Mouse (Mus musculus): ENCODE data around the gene Omt2b.
A peak's percentile ranks its signal among the peaks of the same experiment; 100 is the strongest.
"Not testable (repeated sequence)": the region's sequence is repeated elsewhere in the genome, so short reads cannot be mapped to it uniquely, and the experiment has no call there.

Omt2b gene

GRCm38 (mm10) chr9:78351504-78352220, 24.3 kb downstream of the Omt2b start:
- no peak for DNase-seq (ENCODE audit: low spot score)

DNA sequence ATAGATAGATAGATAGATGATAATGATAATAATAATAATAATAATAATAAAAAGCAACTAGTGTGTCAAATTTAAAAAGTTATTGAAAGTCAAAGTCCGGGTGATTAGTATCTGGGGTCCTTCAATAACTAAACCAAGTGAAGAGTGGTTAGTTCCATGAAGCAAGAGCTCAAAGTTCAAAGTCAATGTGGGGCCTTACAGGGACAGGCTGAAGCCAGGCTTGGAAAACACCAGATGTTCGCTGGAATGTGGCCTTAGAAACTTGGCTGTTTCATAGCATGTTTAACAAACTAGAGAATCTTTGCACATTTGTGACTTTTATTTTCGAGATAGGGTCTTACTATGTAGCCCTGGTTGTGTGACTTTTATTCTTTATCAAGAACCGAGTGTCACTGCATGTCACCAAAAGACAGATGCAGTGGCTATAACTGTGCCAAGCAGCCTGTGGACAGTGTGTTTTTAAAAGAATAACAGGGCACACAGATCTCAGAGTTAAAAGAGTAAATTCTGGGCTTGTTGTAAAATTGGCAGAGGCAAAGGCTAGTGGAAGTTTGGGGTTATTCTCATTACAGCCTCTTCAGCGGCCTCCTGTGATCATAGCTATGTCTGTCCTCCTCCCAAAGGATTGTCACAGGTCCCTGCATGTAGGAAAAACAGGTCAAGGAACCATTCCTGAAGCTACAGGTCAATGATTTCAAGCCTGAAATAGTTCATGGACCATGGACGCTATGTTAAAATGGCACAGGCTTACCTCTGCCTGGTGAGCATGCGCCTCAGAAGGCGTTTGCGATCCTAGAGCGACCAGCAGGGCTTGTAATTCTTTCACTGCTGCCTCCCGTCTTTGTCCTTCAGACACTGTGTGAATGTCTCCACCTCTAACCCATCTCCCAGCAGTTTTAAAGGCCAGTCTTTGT, 27.5 kb downstream of the Omt2b start:
- DNase-seq (ENCODE audit: low spot score), result no peak

GRCm38 (mm10) chr9:78355611-78356010, 28.2 kb downstream of the Omt2b start, which contains the start of gene Gsta2:
TSS of gene Gsta2 (minus strand) at chr9:78355788.
- no peak for DNase-seq (ENCODE audit: low spot score)

DNA sequence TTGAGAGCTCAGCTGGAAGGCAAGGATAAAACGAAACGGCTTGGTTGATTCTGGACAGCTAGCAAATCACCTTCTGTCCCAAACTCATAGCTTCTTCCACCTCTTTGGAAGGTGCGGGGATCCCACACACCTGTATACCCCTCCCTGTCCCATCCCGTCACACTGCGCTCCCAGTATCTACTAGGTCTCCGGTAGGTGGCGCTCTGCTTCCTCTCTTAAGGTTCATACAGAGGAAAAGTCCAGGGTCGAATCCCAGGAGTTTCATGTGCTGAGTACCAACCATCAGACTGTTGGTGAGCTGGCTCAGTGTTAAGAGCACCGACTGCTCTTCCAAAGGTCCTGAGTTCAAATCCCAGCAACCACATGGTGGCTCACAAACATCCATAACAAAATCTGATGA, 30.7 kb downstream of the Omt2b start:
- DNase-seq (ENCODE audit: low spot score), result peak; percentile 89

- DNase-seq (ENCODE audit: low spot score), result no peak
Measured at GRCm38 (mm10) chr9:78359750-78360483, 32.5 kb downstream of the Omt2b start.

DNA sequence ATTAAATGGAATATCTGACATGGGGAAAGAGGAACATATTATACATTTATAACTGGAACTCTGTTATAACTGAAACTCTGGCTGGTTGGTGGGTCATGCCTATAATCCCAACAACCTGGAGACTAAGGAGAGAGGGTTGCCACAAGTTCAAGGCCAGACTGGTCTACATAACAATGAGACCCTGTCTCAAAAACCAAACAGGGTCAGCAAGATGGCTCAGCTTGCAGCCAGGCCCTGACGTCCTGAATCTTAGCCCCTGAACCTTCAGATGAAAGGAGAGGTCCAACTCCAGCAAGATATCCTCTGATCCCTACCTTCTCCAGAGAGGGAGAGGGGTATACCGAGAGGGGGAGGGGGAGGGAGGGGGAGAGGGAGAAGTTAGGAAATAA, 33.1 kb downstream of the Omt2b start:
- DNase-seq (ENCODE audit: low spot score), result no peak

GRCm38 (mm10) chr9:78363374-78363773, 36.0 kb downstream of the Omt2b start:
- no peak for DNase-seq (ENCODE audit: low spot score)

DNA sequence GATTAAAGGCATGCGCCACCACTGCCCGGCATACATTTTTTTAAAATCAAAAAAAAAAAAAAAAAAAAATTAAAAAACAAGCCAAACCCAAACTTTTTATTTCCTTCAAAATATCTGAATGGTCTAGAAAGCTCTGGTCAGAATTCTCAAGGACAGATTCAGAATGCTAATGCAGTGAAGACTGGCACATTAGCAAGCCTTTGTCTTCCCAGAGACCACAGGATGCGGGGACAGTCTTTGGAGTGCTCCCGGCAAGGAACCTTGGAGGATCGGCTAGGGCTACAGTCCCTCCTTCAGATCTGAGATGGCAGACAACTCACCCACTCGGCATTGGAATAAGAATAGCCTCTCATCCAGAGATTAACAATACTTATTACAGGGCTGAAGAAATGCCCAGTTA, 37.3 kb downstream of the Omt2b start:
- no peak for DNase-seq (ENCODE audit: low spot score)

GRCm38 (mm10) chr9:78365850-78366544, 38.6 kb downstream of the Omt2b start:
- no peak for DNase-seq (ENCODE audit: low spot score)

DNA sequence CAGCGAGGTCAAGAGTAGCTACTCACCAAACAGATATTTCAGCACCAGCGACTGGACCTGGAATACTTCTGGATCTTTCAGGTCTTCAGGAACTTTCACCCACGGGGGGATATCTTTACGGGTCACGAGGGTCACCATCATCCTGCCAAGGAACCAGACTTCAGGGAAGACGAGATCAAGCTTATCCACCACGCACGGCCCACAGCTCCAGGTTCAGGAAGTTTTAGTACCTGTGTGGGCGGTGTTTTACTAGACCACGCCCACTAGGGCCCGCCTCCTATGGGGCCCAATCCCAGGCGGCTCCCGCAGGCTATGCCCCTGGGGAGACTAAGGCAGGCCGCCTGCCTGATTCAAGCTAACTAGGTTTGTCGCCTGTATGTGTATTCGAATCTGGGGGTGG, 40.6 kb downstream of the Omt2b start, which contains the start of gene Dppa5a:
TSS of gene Dppa5a (minus strand) at position 219 of the 400 bp plus-strand sequence.
- not testable (repeated sequence) for DNase-seq (ENCODE audit: low spot score)

DNA sequence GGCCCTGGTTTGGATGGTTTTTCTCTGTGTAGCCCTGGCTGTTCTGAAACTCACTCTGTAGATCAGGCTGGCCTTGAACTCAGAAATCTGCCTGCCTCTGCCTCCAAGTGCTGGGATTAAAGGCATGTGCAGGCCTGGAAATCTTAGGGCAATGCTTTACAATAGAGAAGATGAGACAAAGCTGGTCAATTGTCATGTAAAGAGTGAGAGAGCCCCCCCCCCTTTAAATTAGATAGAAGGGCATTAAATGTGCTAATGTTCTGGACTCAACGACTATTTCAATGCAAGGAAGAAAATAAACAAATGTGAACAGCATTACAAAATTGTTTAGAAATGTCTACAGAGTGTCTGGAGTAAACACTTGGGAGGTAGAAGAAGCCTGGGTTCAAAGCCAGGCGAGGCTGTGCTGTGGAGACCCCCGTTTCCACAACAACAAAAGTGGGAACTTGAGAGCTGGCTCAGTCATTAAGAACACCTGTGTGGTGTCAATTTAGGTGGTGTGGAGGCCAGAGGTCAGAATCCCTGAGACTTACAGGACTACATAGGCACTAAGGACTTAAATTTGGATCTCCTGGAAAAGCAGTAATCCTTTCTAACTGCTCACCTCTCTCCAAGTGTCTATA, 41.4 kb downstream of the Omt2b start:
- no peak for DNase-seq (ENCODE audit: low spot score)

DNA sequence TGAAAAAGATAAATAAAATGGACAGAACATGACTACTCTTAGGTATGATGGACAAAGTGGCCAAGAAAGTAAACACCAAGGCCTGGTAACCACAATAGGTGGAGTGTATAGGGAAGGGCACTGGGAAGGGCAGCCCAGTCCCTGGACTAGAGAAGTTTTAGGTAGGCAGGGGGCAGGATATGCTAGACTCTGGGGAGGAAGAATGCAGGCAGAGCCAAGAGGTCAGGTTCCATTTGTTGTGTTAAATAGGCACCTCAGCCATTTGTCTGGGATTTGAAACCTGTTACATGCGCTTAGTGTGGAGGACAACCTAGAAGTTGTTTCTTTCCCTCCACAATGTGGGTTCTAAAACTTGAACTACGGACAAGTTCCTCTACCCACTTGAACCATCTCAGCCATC, 42.0 kb downstream of the Omt2b start:
- no peak for DNase-seq (ENCODE audit: low spot score)

DNA sequence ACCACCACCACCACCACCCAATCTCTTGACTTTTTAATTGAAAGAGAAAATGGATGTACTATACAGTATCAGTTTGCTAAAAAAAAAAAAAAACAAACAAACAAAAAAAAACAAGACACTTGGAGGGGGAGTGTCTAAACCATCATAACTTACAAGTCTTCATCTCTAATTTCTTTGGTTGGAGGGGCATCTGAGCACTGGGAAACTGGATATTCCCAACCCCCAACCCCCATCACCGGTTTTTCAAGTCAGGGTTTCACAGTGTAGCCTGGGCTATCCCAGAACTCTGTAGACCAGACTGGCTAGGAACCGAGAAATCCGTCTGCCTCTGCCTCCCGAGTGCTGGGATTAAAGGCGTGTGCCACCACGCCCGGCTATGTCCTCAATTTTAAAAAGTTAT, 42.4 kb downstream of the Omt2b start:
- DNase-seq (ENCODE audit: low spot score), result no peak

DNA sequence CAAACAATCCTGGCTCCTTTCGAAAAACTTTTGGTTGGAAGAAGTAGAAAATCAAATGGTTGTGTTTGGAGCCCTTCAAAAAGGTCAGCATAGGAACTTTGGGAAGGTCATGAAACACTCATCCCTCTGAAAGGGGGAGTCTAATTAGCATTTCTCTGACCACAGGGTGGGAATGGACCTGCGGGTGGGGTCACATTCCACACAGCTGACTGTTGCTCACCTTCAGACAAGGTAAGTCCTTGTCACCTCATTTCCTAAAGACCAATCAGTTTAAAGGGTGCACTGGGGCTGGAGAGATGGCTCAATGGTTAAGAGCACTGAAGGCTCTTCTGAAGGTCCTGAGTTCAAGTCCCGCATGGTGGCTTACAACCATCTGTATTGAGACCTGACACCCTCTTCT, 44.1 kb downstream of the Omt2b start:
- DNase-seq (ENCODE audit: low spot score), result no peak

DNA sequence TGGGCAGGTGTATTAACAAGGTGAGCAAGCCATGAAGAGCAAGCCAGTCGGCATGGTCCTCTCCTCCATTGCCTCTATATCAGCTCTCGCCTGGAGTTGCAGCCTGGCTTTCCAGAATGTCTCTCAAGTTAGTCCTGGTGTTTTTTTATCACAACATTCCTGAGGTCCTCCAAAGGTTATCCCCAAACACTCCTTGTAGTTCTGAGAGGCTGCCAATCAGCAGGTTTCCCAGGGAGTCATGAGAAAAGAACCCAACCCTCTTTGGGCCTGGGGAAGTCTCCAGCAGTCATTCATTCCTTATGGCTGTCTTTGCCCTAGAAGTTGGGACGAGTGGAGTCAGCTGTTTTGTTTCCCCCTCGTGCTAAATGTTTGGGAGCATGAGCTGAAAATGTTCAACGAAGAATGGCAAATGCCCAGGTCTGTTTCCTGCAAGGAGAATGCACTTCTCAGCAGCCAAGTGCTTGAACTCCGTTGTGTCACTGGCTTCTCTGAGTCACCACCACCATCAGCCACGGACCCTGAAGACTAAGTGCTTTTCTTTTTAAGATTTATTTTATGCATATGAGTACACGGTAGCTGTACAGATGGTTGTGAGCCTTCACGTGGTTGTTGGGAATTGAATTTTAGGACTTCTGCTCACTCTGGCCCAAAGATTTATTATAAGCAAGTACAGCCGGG, 45.6 kb downstream of the Omt2b start:
- DNase-seq (ENCODE audit: low spot score), result no peak

DNA sequence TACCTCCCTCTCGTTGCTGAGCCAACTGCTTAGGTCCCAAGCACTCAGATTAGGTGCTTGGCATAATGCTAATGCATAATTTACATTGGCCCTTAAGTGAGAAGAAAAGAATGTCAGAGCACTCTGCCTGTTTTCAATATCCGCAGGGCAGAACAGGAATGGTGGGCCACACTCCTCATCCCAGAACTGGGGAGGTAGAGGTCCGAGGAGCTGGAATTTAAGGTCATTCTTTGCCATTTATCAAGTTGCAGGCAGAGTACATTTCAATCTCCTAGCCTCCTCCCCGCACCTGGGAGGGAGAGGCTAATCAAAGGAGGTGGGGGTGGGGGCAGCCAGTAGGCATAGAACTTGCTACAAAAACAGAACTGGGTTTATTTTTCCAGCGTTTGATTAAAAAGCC, 47.0 kb downstream of the Omt2b start:
- DNase-seq (ENCODE audit: low spot score), result no peak

GRCm38 (mm10) chr9:78374885-78375389, 47.5 kb downstream of the Omt2b start:
- no peak for DNase-seq (ENCODE audit: low spot score)

DNA sequence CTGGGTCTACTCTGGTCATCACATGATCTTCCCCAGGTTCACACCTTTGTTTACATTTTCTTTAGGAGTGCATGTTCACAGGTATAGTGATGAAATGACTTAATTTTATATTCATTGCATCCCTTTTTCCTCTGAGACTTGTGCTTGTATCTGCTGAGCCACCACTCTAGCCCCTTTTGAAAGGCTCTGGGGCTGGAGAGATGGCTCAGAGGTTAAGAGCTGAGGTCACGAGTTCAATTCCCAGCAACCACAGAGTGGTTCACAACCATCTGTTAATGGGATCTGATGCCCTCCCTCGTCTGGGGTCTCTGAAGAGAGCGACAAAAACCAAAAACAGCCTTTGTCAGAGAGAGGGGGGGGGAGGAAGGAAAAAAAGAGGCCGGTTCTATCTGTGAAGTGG, 48.1 kb downstream of the Omt2b start:
- DNase-seq (ENCODE audit: low spot score), result no peak

DNA sequence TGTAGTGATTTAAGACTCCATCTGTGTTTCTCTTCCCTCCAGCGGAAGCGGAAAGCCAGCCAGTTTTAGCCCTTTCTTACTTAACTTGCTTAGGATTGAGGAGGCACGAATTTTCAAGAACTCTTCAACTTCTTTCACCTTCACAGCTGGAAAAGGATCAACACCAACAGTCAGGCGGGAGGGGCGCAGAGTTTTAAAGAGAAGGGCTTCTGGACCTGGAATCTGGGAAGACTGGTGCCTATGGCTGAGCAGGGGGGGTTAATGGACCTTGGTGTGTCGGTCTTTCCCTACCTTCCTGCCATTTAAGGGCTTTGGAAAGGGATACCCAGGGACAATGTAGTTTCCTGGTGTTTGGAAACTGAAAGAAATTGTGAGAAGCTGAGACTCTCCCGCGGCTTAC, 50.2 kb downstream of the Omt2b start:
- DNase-seq (ENCODE audit: low spot score), result no peak

DNA sequence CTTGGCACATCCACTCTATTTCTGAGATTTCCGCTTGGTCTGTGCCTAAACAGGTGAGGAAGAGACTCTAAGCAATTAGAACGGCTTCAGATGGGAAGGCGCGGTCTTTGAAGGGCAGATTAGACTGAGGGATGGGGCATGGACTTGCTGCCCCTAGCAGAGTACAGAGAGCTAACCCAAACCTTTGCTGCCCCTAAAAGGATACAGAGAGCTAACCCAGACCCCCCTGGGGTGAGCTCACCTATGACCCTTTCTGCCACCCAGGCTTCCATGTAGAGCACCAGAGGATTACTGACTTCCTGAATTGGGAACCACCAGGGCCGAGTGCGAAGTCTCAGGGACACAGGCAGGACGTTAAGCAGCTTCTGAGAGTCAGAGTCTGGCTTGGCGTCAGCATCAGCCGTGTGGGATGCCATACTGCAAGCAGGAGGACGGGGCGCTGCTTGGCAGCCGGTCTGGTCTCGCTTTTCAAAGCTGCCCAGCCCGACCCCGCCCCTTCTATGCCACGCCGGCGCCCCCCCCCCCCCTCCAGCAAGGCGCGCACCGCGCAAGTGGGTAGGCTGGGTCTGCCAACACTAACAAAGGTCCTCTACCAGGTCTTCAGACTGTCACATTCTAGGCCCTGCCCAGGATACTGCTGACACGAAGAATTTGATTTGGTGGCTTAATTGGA, 50.9 kb downstream of the Omt2b start, which contains the start of gene Ooep:
TSS of gene Ooep (minus strand) at position 613 of the 673 bp plus-strand sequence.
- peak; percentile 70 for DNase-seq (ENCODE audit: low spot score)
